Mouse (Mus musculus) liver, embryonic 15.5 days (tissue): Measurements from ENCODE around the gene Tdo2. TPM values are rescaled to one million over a fixed set of nuclear protein-coding genes. Genes with fewer than 3 reads are reported as not detected.

ENCODE experiments used
- ATAC-seq: fragments of 200-750 bp; cut with Nextera tagmentation; 2 replicates; pipeline ENCODE4 v1.8.0; 2017; ENCODE audit warnings: moderate number of reproducible peaks, mild to moderate bottlenecking, moderate library complexity; ENCODE audit not compliant: insufficient read depth
- H3K27ac ChIP-seq: fragments of 300-500 bp; sonication (generic); replicated peaks from 2 replicates; pipeline ENCODE4 v1.5.1; 2015; ENCODE audit warnings: mild to moderate bottlenecking, inconsistent platforms
- H3K27me3 ChIP-seq: fragments of 300-500 bp; sonication (generic); 2 replicates; pipeline ENCODE4 v1.6.1; 2015; ENCODE audit warnings: mild to moderate bottlenecking, inconsistent platforms
- H3K36me3 ChIP-seq: fragments of 300-500 bp; sonication (generic); replicated peaks from 2 replicates; pipeline ENCODE4 v1.6.1; 2015; ENCODE audit warnings: moderate library complexity, mild to moderate bottlenecking, inconsistent platforms
- H3K4me1 ChIP-seq: fragments of 300-500 bp; sonication (generic); replicated peaks from 2 replicates; pipeline ENCODE4 v1.6.1; 2015; ENCODE audit warnings: inconsistent platforms
- H3K4me2 ChIP-seq: fragments of 300-500 bp; sonication (generic); 2 replicates; pipeline ENCODE4 v1.6.1; 2015; ENCODE audit warnings: moderate library complexity, mild to moderate bottlenecking, inconsistent platforms
- H3K4me3 ChIP-seq: fragments of 300-500 bp; sonication (generic); replicated peaks from 2 replicates; pipeline ENCODE4 v1.5.1; 2015; ENCODE audit warnings: mild to moderate bottlenecking, inconsistent platforms
- H3K9ac ChIP-seq: fragments of 300-500 bp; sonication (generic); 2 replicates; pipeline ENCODE4 v1.6.1; 2015; ENCODE audit warnings: moderate library complexity, mild to moderate bottlenecking, inconsistent platforms
- H3K9me3 ChIP-seq: fragments of 300-500 bp; sonication (generic); replicated peaks from 2 replicates; pipeline ENCODE4 v1.6.1; 2016; ENCODE audit warnings: inconsistent platforms
- whole genome bisulfite sequencing: fragments of 180-500 bp; shearing (Covaris S2); methylation state at CpG from one replicate; pipeline ENCODE4 v1.1.7; 2015; ENCODE audit warnings: mixed read lengths; ENCODE audit not compliant: insufficient replicate concordance; 5-methylcytosine and 5-hydroxymethylcytosine counted together
- polyA plus RNA-seq: library from polyadenylated mRNA; unstranded; fragments of >200 nt; fragmentation: Nextera tagmentation; extraction: Ambion mirVana; gene quantifications from 2 replicates; pipeline ENCODE4 v1.2.1, GENCODE M21; 2015

Tdo2 gene
- polyA plus RNA-seq, 1 experiment from 2014 or later = not detected

- H3K4me2 ChIP-seq = no peak overlapping the region
- WGBS = 56% methylated on average over 8 of the region's 8 CpGs
- no peaks in the 10 kb centered on the region for H3K4me1 ChIP-seq
- no peak overlapping the region for H3K9ac ChIP-seq
- H3K9me3 ChIP-seq = no peaks in the 10 kb centered on the region
- H3K27ac ChIP-seq = no peak overlapping the region
- H3K27me3 ChIP-seq = no peaks in the 10 kb centered on the region
- no peak overlapping the region for H3K4me3 ChIP-seq
- ATAC-seq = no peak
- no peaks in the 10 kb centered on the region for H3K36me3 ChIP-seq
Observed at GRCm38 (mm10) chr3:81983120-81983895, 7.3 kb upstream of the Tdo2 start.

GRCm38 (mm10) chr3:81981990-81982389 is 6.0 kb upstream of the Tdo2 start, which contains the start of gene Asic5:
Asic5 (plus strand) TSS chr3:81982290.
- Histone ChIP-seq H3K4me2 (no peak within 1 kb of the TSS), H3K9ac (no peak within 1 kb of the TSS), H3K4me3 (no peak within 1 kb of the TSS), H3K9me3 (no peaks in the 10 kb centered on the region), H3K4me1 (no peaks in the 10 kb centered on the region), H3K36me3 (no peaks in the 10 kb centered on the region), H3K27ac (no peak within 1 kb of the TSS), H3K27me3 (no peaks in the 10 kb centered on the region)
- no peak for ATAC-seq
- WGBS = 62% methylated on average over 5 of the region's 5 CpGs

GRCm38 (mm10) chr3:81981576-81981975 is 5.6 kb upstream of the Tdo2 start:
- no peaks in the 10 kb centered on the region for H3K4me1 ChIP-seq
- no peak overlapping the region for H3K9ac ChIP-seq
- no peak overlapping the region for H3K4me3 ChIP-seq
- no peak overlapping the region for H3K27ac ChIP-seq
- H3K36me3 ChIP-seq = no peaks in the 10 kb centered on the region
- ATAC-seq = no peak
- H3K4me2 ChIP-seq = no peak overlapping the region
- WGBS = 75% methylated on average over 5 of the region's 5 CpGs
- no peaks in the 10 kb centered on the region for H3K9me3 ChIP-seq
- no peaks in the 10 kb centered on the region for H3K27me3 ChIP-seq

DNA sequence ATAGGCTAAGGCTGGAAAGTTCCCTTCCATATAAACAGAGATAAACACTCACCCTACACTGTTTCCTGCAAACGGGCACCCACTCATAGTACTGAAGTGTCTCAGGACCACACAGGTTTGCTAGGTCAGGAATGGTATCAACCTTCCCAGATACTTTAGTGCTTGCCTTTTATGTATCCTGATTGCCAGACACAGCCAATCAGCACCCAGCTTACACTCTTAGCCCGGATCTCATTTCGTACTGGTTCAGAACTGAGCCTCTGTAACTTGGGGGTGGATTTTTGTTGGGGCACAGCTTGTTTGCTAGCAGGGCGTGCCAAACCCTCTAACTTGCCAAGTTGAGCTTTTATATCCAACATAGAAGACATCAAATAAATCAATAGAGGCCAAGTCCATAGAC is 395 bp downstream of the Tdo2 start:
- Histone ChIP-seq H3K4me1 (no peaks in the 10 kb centered on the region), H3K36me3 (no peaks in the 10 kb centered on the region), H3K4me2 (no peak overlapping the region), H3K4me3 (no peak overlapping the region), H3K27me3 (no peaks in the 10 kb centered on the region), H3K9ac (no peak overlapping the region), H3K9me3 (no peaks in the 10 kb centered on the region), H3K27ac (no peak overlapping the region)
- no peak for ATAC-seq
- WGBS = 32% methylated on average over 4 of the region's 4 CpGs

GRCm38 (mm10) chr3:81964596-81964995 is 11.4 kb downstream of the Tdo2 start:
- H3K4me2 ChIP-seq = no peak overlapping the region
- no peaks in the 10 kb centered on the region for H3K9me3 ChIP-seq
- H3K27me3 ChIP-seq = no peaks in the 10 kb centered on the region
- H3K4me1 ChIP-seq = no peaks in the 10 kb centered on the region
- no peak overlapping the region for H3K4me3 ChIP-seq
- 47% methylated on average over 3 of the region's 3 CpGs for WGBS
- H3K9ac ChIP-seq = no peak overlapping the region
- no peaks in the 10 kb centered on the region for H3K36me3 ChIP-seq
- no peak for ATAC-seq
- H3K27ac ChIP-seq = no peak overlapping the region

- no peaks in the 10 kb centered on the region for H3K9me3 ChIP-seq
- 35% methylated on average over 5 of the region's 5 CpGs for WGBS
- no peaks in the 10 kb centered on the region for H3K27me3 ChIP-seq
- H3K4me2 ChIP-seq = no peak overlapping the region
- no peak for ATAC-seq
- no peaks in the 10 kb centered on the region for H3K4me1 ChIP-seq
- no peak overlapping the region for H3K4me3 ChIP-seq
- no peaks in the 10 kb centered on the region for H3K36me3 ChIP-seq
- H3K27ac ChIP-seq = no peak overlapping the region
- no peak overlapping the region for H3K9ac ChIP-seq
Observed at GRCm38 (mm10) chr3:81963768-81964167, 12.2 kb downstream of the Tdo2 start.

DNA sequence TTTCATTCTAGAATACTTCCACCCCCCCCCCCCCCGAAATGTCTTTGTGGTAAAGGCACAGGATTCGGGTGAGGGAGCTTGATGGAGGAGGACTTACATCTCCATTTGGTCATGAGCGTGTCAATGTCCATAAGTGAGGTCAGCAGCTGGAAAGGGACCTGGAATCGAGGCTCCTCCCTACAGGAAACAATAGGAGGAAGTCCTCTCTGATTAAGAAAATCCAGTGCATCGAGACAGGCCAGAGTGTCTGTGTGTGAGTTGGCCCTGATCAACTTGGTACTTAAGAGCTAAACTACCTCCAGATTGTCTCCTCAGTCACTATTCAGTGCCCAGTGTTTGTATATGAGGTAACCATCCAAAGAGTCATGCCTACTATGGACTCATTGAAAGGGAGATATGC is 14.7 kb downstream of the Tdo2 start:
- Histone ChIP-seq H3K9ac (no peak overlapping the region), H3K36me3 (no peaks in the 10 kb centered on the region)
- WGBS = 31% methylated on average over 5 of the region's 5 CpGs

GRCm38 (mm10) chr3:81957484-81957883 is 18.5 kb downstream of the Tdo2 start:
- Histone ChIP-seq H3K27me3 (no peaks in the 10 kb centered on the region), H3K9me3 (no peaks in the 10 kb centered on the region), H3K4me1 (no peaks in the 10 kb centered on the region), H3K27ac (no peak overlapping the region), H3K4me2 (no peak overlapping the region), H3K9ac (no peak overlapping the region), H3K4me3 (no peak overlapping the region), H3K36me3 (no peaks in the 10 kb centered on the region)
- ATAC-seq = no peak
- WGBS = 73% methylated on average over 5 of the region's 5 CpGs

More for the DNA sequence above, 14.7 kb downstream of the Tdo2 start:
- Histone ChIP-seq H3K4me2 (no peak overlapping the region), H3K27me3 (no peaks in the 10 kb centered on the region), H3K9me3 (no peaks in the 10 kb centered on the region), H3K27ac (no peak overlapping the region), H3K4me3 (no peak overlapping the region), H3K4me1 (no peaks in the 10 kb centered on the region)
- no peak for ATAC-seq

DNA sequence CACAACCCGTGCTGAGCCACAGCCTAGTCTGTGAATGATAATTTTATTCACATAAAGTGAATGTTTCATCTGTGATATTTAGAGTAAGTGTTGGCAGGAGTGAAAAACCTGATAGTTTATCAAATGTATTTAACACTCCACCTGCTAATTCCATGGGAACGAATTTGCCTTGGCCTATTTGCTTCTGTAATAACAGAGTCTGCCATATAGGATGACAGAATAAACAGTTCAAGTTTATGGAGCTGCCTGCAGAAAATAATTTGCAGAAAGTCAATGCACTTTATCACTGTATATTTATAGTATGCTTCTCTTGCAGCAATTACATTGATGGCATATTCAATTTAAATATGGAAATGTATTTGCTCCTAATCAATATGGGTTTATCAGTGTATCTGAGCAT is 24.2 kb downstream of the Tdo2 start:
- no peaks in the 10 kb centered on the region for H3K27me3 ChIP-seq
- no peaks in the 10 kb centered on the region for H3K9me3 ChIP-seq
- H3K27ac ChIP-seq = no peak overlapping the region
- H3K36me3 ChIP-seq = no peaks in the 10 kb centered on the region
- H3K4me1 ChIP-seq = no peaks in the 10 kb centered on the region
- ATAC-seq = no peak
- no peak overlapping the region for H3K9ac ChIP-seq
- WGBS = 37% methylated on average over 2 of the region's 2 CpGs
- H3K4me2 ChIP-seq = no peak overlapping the region
- no peak overlapping the region for H3K4me3 ChIP-seq

DNA sequence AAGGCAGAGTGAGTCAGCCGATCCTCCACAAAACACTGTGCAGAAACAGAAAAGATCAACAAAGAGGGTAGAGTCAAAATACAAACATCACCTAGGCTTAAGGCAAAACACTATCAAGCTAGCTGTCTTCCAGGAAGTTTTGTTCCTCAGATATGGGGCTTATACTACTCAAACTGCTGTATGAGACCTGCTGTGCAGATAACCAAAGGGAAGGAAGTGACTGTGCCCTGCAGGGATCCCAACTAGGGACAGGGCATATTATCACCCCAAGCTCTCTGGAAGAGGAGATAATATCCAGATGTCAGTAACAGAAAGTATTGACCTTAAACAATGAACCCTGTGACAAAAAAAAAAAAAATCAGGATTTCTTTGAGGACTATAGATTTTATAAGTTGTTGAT is 27.0 kb downstream of the Tdo2 start:
- Histone ChIP-seq H3K4me1 (no peaks in the 10 kb centered on the region), H3K27me3 (no peaks in the 10 kb centered on the region), H3K9me3 (no peaks in the 10 kb centered on the region), H3K9ac (no peak overlapping the region), H3K4me2 (no peak overlapping the region), H3K27ac (no peak overlapping the region), H3K36me3 (no peaks in the 10 kb centered on the region), H3K4me3 (no peak overlapping the region)
- no peak for ATAC-seq
- WGBS = 18% methylated on average over 1 of the region's 1 CpGs

DNA sequence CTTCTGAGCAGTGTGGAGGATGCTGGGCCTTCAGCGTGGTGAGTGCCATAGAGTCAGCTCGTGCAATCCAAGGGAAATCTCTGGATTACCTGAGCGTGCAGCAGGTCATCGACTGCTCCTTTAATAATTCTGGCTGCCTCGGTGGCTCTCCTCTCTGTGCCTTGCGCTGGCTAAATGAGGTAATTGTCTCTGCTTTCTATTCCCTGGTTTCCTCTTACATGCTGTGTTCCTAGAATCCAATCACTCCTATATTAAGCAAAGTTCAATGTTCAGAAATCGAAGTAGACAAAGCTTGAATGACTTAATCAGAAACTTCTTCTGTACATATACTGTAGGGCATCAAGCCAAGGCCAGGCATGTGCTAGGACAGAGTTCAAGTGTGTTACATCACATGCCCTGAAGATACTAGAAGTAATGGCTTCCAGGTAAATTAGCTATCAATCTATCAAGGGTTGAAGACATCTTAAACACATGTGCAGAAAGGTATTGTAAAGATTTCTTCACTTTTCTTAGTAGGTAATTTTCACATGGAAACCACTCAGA is 31.1 kb downstream of the Tdo2 start:
- ATAC-seq = no peak
- Histone ChIP-seq H3K27me3 (no peaks in the 10 kb centered on the region), H3K4me2 (no peak overlapping the region), H3K9me3 (no peaks in the 10 kb centered on the region), H3K27ac (no peak overlapping the region), H3K36me3 (no peaks in the 10 kb centered on the region), H3K9ac (no peak overlapping the region), H3K4me3 (no peak overlapping the region), H3K4me1 (no peaks in the 10 kb centered on the region)
- 80% methylated on average over 7 of the region's 7 CpGs for WGBS

GRCm38 (mm10) chr3:81943097-81943496 is 32.9 kb downstream of the Tdo2 start:
- no peak overlapping the region for H3K4me3 ChIP-seq
- ATAC-seq = no peak
- 68% methylated on average over 3 of the region's 3 CpGs for WGBS
- H3K4me1 ChIP-seq = no peaks in the 10 kb centered on the region
- H3K27me3 ChIP-seq = no peaks in the 10 kb centered on the region
- no peaks in the 10 kb centered on the region for H3K36me3 ChIP-seq
- H3K9ac ChIP-seq = no peak overlapping the region
- H3K27ac ChIP-seq = no peak overlapping the region
- no peak overlapping the region for H3K4me2 ChIP-seq
- no peaks in the 10 kb centered on the region for H3K9me3 ChIP-seq
